Mouse (Mus musculus) bone marrow, adult 2 months (tissue): ENCODE measurements around the gene Commd3. TPM values are rescaled to one million over a fixed set of nuclear protein-coding genes. Genes with fewer than 3 reads are reported as not detected.

Experiments used
- H3K27ac ChIP-seq: fragments of 200-500 bp; 2 replicates; pipeline ENCODE4 v1.5.1; 2012; ENCODE audit warnings: low read depth, mild to moderate bottlenecking, control low read depth, inconsistent platforms, low read length; ENCODE audit not compliant: control insufficient read depth, poor library complexity, insufficient read depth
- H3K4me1 ChIP-seq: fragments of 200-500 bp; 2 replicates; pipeline ENCODE4 v1.6.1; 2011; ENCODE audit warnings: low read length; ENCODE audit not compliant: control insufficient read depth, insufficient read depth
- H3K4me3 ChIP-seq: fragments of 200-500 bp; replicated peaks from 2 replicates; pipeline ENCODE3; 2011; ENCODE audit warnings: mild to moderate bottlenecking, low read depth, low read length, control low read depth; ENCODE audit not compliant: control insufficient read depth
- CTCF ChIP-seq: fragments of 200-500 bp; IDR thresholded peaks from 2 replicates; pipeline ENCODE4 v1.5.1; 2011; ENCODE audit warnings: low read length, control low read depth; ENCODE audit not compliant: control insufficient read depth, insufficient read depth
- POLR2A ChIP-seq: fragments of 200-500 bp; IDR thresholded peaks from 2 replicates; pipeline ENCODE4 v1.6.1; 2011; ENCODE audit warnings: low read depth, mild to moderate bottlenecking, control low read depth, low read length, borderline replicate concordance; ENCODE audit not compliant: control insufficient read depth
- WGBS: fragments of 180-500 bp; shearing (Covaris S2); methylation state at CpG from one replicate; pipeline ENCODE4 v1.1.7; 2018; 5-methylcytosine and 5-hydroxymethylcytosine counted together
- polyA plus RNA-seq: library from polyadenylated mRNA; stranded (reverse); fragments of >200 nt; gene quantifications from 2 replicates; pipeline ENCODE4 v1.2.4, GENCODE M21; 2011; ENCODE audit warnings: low replicate concordance; ENCODE audit not compliant: missing spikeins, insufficient read depth, insufficient read length

The Commd3 gene
- polyA plus RNA-seq, result 54.6 and 87.4 TPM in 2 replicates

GRCm38 (mm10) chr2:18672133-18672765 is at the start of gene Commd3:
Gene Commd3, plus strand, starts transcription at chr2:18672384.
- under 1% methylated on average over 91 of the region's 91 CpGs for WGBS
- Histone ChIP-seq H3K4me1 (no peaks in the 10 kb centered on the region; the same call in 1 of the 2 replicates), H3K4me3 (peak within 1 kb of the TSS; percentile 88), H3K27ac (peak within 1 kb of the TSS; percentile 93)
- TF ChIP-seq POLR2A (peak; percentile 84; the same call in 1 of the 2 replicates), CTCF (no peak)

GRCm38 (mm10) chr2:18623219-18623618 is 49.0 kb upstream of the Commd3 start:
- no peak overlapping the region for H3K4me3 ChIP-seq
- no peaks in the 10 kb centered on the region for H3K4me1 ChIP-seq
- H3K27ac ChIP-seq, result no peak overlapping the region
- no peak for TF ChIP-seq CTCF
- TF ChIP-seq POLR2A, result no peak
- 84% methylated on average over 10 of the region's 10 CpGs for WGBS

- H3K4me1 ChIP-seq, result no peaks in the 10 kb centered on the region
- H3K27ac ChIP-seq, result no peak overlapping the region
- no peak overlapping the region for H3K4me3 ChIP-seq
- TF ChIP-seq CTCF (no peak), POLR2A (no peak)
- WGBS, result 15% methylated on average over 5 of the region's 5 CpGs
These were observed 41.6 kb upstream of the Commd3 start for GRCm38 (mm10) chr2:18630547-18630946.

- Histone ChIP-seq H3K27ac (no peak overlapping the region), H3K4me1 (no peaks in the 10 kb centered on the region), H3K4me3 (no peak overlapping the region)
- no peak for TF ChIP-seq POLR2A
- TF ChIP-seq CTCF, result no peak
- 84% methylated on average over 8 of the region's 8 CpGs for WGBS
These were observed 37.1 kb upstream of the Commd3 start for GRCm38 (mm10) chr2:18635052-18635451.

GRCm38 (mm10) chr2:18648563-18648962 is 23.6 kb upstream of the Commd3 start:
- TF ChIP-seq POLR2A, result no peak
- TF ChIP-seq CTCF, result no peak
- H3K4me3 ChIP-seq, result no peak overlapping the region
- 40% methylated on average over 3 of the region's 4 CpGs for WGBS
- no peak overlapping the region for H3K27ac ChIP-seq
- H3K4me1 ChIP-seq, result no peaks in the 10 kb centered on the region

GRCm38 (mm10) chr2:18654821-18655220 is 17.4 kb upstream of the Commd3 start:
- Histone ChIP-seq H3K4me1 (peaks cover 1% of the 10 kb centered on the region), H3K4me3 (no peak overlapping the region), H3K27ac (no peak overlapping the region)
- WGBS, result 11% methylated on average over 5 of the region's 5 CpGs
- TF ChIP-seq POLR2A (no peak), CTCF (no peak)

- no peak overlapping the region for H3K4me3 ChIP-seq
- no peaks in the 10 kb centered on the region for H3K4me1 ChIP-seq
- no peak overlapping the region for H3K27ac ChIP-seq
- TF ChIP-seq POLR2A, result no peak
- no peak for TF ChIP-seq CTCF
- 40% methylated on average over 3 of the region's 3 CpGs for WGBS
These were observed 8.2 kb upstream of the Commd3 start for GRCm38 (mm10) chr2:18664003-18664402.

GRCm38 (mm10) chr2:18671041-18671440 is 1.1 kb upstream of the Commd3 start:
- TF ChIP-seq CTCF, result no peak
- Histone ChIP-seq H3K27ac (no peak overlapping the region), H3K4me3 (no peak overlapping the region), H3K4me1 (no peaks in the 10 kb centered on the region; the same call in 1 of the 2 replicates)
- 85% methylated on average over 6 of the region's 6 CpGs for WGBS
